8 mouse cellular contexts compared by ENCODE assay signal in the genomic region with DNA sequence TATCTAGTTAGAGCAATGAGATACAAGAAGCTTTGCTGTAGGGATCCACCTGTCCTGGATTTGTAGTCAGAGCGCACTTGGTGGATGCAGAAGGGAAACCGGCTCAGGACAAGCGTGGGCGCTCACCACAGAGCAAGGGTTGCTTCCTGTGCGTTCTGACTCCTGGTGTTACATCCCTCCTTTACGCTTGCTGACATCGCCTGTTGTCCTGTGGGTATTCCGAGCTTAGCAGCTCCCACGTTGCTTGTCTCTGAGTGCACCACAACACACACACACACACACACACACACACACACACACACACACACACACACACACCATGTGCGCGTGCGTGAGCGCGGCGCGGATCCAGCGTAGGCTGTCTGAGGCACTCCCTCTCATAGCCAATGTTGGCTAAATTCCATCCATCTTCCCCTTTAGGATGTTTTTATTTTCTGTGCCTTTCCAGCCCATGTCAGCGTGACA.
DNase-seq lines count a peak whose midpoint lies in the region; ATAC-seq and TF ChIP-seq lines count a peak whose summit lies in the region.

No protein-coding gene starts in this region.

- no peaks in the 10 kb centered on the region for H3K27me3 ChIP-seq in embryonic facial prominence, embryonic 12.5 days
- no peaks in the 10 kb centered on the region for H3K27me3 ChIP-seq in hindbrain, embryonic 16.5 days (replicated peaks; ENCODE audit: control insufficient read depth, insufficient read depth, low read length)
- no peaks in the 10 kb centered on the region for H3K27me3 ChIP-seq in limb, embryonic 10.5 days (ENCODE audit: low read depth, poor library complexity, severe bottlenecking)
- no peaks in the 10 kb centered on the region for H3K27me3 ChIP-seq in midbrain, postnatal 0 days (ENCODE audit: insufficient read depth, low read length)

- no peaks in the 10 kb centered on the region for H3K36me3 ChIP-seq in embryonic facial prominence, embryonic 12.5 days
- no peaks in the 10 kb centered on the region for H3K36me3 ChIP-seq in hindbrain, embryonic 16.5 days (ENCODE audit: control insufficient read depth, insufficient read depth, low read length)
- H3K36me3 ChIP-seq in limb, embryonic 10.5 days: no peaks in the 10 kb centered on the region
- no peaks in the 10 kb centered on the region for H3K36me3 ChIP-seq in midbrain, postnatal 0 days (ENCODE audit: insufficient read depth, low read length)

- peak; percentile 22 to 33 for DNase-seq in adrenal gland, adult 18-20 months (ENCODE audit: low spot score in 2 of 2)
- no peak for DNase-seq in adrenal gland, adult 8-10 months
- peak; percentile 43 for DNase-seq in limb, embryonic 10.5 days (ENCODE audit: low spot score)
- DNase-seq in midbrain, postnatal 0 days (ENCODE audit: low spot score): peak; percentile 59
- DNase-seq in thymus, postnatal 0 days (ENCODE audit: low spot score): peak; percentile 41

- H3K4me3 ChIP-seq in embryonic facial prominence, embryonic 12.5 days: peak overlapping the region; percentile 49
- H3K4me3 ChIP-seq in hindbrain, embryonic 16.5 days (ENCODE audit: low read length): peak overlapping the region; percentile 55
- peak overlapping the region; percentile 70 for H3K4me3 ChIP-seq in limb, embryonic 10.5 days
- peak overlapping the region; percentile 50 for H3K4me3 ChIP-seq in midbrain, postnatal 0 days (ENCODE audit: low read depth, low read length)

- peak; percentile 73 for ATAC-seq in activated CD4-positive, CD25-positive, alpha-beta regulatory T cell, adult 4 months
- no peak for ATAC-seq in embryonic facial prominence, embryonic 12.5 days (ENCODE audit: insufficient number of reproducible peaks, insufficient read depth, low FRiP score, low TSS enrichment)
- peak; percentile 53 for ATAC-seq in hindbrain, embryonic 16.5 days
- ATAC-seq in midbrain, postnatal 0 days (ENCODE audit: low FRiP score): peak; percentile 62

- H3K27ac ChIP-seq in embryonic facial prominence, embryonic 12.5 days: 0 out of 2 replicates have a peak overlapping the region, but pooled peaks have one; percentile 41
- peak overlapping the region; percentile 93 for H3K27ac ChIP-seq in hindbrain, embryonic 16.5 days (ENCODE audit: low read depth, low read length)
- peak overlapping the region; percentile 80; the same call in 1 of the 2 replicates for H3K27ac ChIP-seq in limb, embryonic 10.5 days
- peak overlapping the region; percentile 88 for H3K27ac ChIP-seq in midbrain, postnatal 0 days (ENCODE audit: low read depth, low read length)

- under 1% methylated on average over 18 of the region's 18 CpGs for WGBS in embryonic facial prominence, embryonic 12.5 days
- WGBS in hindbrain, embryonic 16.5 days: under 1% methylated on average over 18 of the region's 18 CpGs
- 3% methylated on average over 18 of the region's 18 CpGs for WGBS in limb, embryonic 10.5 days
- 0% methylated on average over 18 of the region's 18 CpGs for WGBS in midbrain, postnatal 0 days

- H3K4me1 ChIP-seq in embryonic facial prominence, embryonic 12.5 days: peaks cover 6% of the 10 kb centered on the region
- no peaks in the 10 kb centered on the region for H3K4me1 ChIP-seq in hindbrain, embryonic 16.5 days (ENCODE audit: control insufficient read depth, insufficient read depth, low read depth, low read length)
- peaks cover 15% of the 10 kb centered on the region for H3K4me1 ChIP-seq in limb, embryonic 10.5 days
- 0 out of 2 replicates have a peak, but pooled peaks cover 3% of the 10 kb centered on the region for H3K4me1 ChIP-seq in midbrain, postnatal 0 days (ENCODE audit: insufficient read depth, low read length)

- no peaks in the 10 kb centered on the region for H3K9me3 ChIP-seq in embryonic facial prominence, embryonic 12.5 days
- H3K9me3 ChIP-seq in hindbrain, embryonic 16.5 days (ENCODE audit: control insufficient read depth, low read length): no peaks in the 10 kb centered on the region; the same call in 1 of the 2 replicates
- no peaks in the 10 kb centered on the region for H3K9me3 ChIP-seq in limb, embryonic 10.5 days (replicated peaks)
- no peaks in the 10 kb centered on the region for H3K9me3 ChIP-seq in midbrain, postnatal 0 days (ENCODE audit: low read length)

- peak overlapping the region; percentile 45 for H3K9ac ChIP-seq in embryonic facial prominence, embryonic 12.5 days
- peak overlapping the region; percentile 66 for H3K9ac ChIP-seq in hindbrain, embryonic 16.5 days (ENCODE audit: low read depth, low read length)
- peak overlapping the region; percentile 59 for H3K9ac ChIP-seq in midbrain, postnatal 0 days (replicated peaks; ENCODE audit: low read length, poor library complexity, severe bottlenecking)

- TF ChIP-seq CTCF in midbrain, postnatal 0 days (IDR thresholded peaks at IDR 0.05): no peak

- peak overlapping the region; percentile 84 for H3K4me2 ChIP-seq in embryonic facial prominence, embryonic 12.5 days (replicated peaks)
- peak overlapping the region; percentile 87 for H3K4me2 ChIP-seq in hindbrain, embryonic 16.5 days (ENCODE audit: low read length)
- H3K4me2 ChIP-seq in midbrain, postnatal 0 days (ENCODE audit: low read depth, low read length, poor library complexity, severe bottlenecking): peak overlapping the region; percentile 86

Comparison
In these comparisons a context has a peak if more than half of its experiments do, and no peak if none do; other contexts are left out.
1. H3K27ac ChIP-seq: peak in every context shown above with its lines; median percentile 93 in hindbrain, embryonic 16.5 days; 88 in midbrain, postnatal 0 days; 80 in limb, embryonic 10.5 days; 41 in embryonic facial prominence, embryonic 12.5 days.